Mouse (Mus musculus) T-helper 2 cell (primary cell): ENCODE data around the gene Wdr74.

ENCODE experiments used
- in situ Hi-C: fragments of 300-600 bp; cut with MboI, MseI; formaldehyde crosslinking; loops from one replicate; pipeline ENCODE4 v1.15.1; 2025; ENCODE audit warnings: high pct_unique_total_duplicates

Wdr74 gene

DNA sequence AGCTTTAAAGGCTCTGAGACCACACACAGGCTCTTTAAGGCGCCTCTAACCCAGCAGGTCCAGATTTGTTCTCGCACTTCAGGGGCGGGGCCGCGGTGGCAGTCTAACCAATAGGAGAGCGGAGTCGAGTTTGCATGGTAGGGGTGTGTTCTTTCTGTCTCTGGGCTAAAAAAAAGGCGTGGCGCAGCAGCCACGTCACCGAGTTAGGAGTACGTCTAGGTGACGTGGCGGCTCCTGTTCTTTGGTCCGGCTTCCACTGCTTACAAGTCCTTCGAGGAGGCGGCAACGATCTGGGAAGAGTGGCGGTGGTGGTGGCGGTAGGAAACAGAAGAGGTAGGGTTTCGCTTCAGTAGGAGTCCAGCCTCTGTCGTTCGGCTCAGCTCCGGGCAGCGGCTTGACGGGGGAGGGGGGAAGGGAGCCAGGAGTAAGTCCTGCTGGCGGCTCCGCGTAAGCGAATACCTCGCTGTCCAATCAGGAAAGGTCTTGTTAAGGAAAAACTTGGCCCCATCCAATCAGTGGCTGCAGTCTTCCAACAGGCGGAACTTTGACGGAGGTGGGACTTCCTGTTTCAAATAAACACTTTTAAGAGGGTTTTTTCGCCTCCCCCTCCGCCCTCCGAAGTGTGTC lies 5.7 kb downstream of the Wdr74 start, which contains the start of gene Stx5a:
Stx5a (plus strand) TSS at position 171 of the 627 bp plus-strand sequence.
- in situ Hi-C loops, result loop anchor here (10.0 kb wide), 1 partner anchor 1747 kb away; the partner anchor contains the start of genes Dnajc4, Nudt22 and Trpt1

DNA sequence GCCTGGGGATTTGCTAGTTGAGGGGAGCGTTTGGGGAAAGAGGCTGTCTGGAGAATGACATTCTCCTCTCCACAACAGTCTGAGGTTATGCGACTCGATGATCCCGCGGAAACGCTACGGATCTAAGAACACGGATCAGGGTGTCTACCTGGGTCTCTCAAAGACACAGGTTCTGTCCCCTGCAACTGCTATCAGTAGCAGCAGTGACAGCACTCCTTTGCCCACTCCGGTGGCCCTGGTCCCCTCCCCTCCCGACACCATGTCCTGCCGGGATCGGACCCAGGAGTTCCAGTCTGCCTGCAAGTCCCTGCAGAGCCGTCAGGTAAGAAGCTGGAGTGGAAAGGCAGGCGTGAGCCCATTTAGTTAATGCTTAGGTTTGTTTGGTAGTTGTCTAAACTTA lies 6.5 kb downstream of the Wdr74 start:
- in situ Hi-C loops, result loop anchor here (10.0 kb wide), 1 partner anchor 1747 kb away; the partner anchor contains the start of genes Dnajc4, Nudt22 and Trpt1

DNA sequence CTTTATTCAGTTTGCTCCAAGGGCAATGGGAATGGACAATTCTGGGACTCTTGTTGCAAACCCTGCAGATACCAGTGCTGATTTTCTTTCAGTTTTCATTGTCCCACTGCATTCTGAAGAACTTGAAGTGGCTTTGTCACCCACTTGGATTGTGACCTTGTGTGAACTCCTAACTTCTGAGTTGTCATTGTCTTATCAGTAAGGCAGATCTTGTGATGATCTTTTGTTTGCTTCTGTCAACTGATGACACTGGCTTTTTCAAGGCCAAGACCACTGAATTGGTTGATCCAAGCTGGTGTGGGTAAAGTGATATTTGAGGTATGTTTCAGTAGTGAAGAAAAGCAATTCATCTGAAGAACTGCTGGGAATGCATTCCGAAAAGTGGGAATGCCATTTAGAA lies 9.8 kb downstream of the Wdr74 start:
- in situ Hi-C loops, result loop anchor here (10.0 kb wide), 1 partner anchor 1751 kb away; the partner anchor contains the start of genes Dnajc4, Nudt22 and Trpt1

DNA sequence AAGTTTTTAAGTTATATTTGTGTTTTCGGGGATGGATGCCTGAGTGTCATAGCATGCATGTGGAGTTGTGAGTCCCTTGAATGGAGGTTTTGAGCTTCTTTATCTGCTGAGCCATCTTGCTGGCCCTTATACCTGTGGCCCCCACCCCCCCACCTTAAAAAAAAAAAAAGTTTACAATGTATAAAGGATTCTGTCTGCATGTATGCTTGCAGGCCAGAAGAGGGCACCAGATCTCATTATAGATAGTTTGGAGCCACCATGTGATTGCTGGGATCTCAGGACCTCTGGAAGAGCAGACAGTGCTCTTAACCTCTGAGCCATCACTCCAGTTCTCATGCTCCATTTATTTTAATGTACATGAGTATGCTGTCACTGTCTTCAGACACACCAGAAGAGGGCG lies 11.7 kb downstream of the Wdr74 start:
- in situ Hi-C loops, result loop anchor here (10.0 kb wide), 1 partner anchor 1753 kb away; the partner anchor contains the start of genes Dnajc4, Nudt22 and Trpt1

DNA sequence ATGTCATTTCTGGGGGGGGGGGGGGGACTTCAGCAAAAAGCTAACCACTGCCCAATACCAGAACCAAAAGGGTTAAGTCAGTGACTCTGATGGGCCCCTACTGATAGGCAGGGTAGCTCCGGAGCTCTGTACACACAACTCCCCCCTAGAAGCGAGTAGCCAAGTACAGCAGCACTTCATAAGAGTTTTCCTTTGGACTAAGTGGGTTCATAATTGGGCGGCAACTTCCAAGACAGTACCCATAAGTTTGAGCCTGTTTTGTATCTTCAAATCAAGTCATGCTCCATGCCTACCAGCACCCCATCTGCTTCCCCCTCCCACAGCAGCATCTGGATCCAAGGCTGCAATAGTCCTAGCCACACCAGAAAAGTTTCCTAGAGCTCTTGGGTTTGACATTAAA lies 20.0 kb downstream of the Wdr74 start:
- in situ Hi-C loops, result no loop called here

DNA sequence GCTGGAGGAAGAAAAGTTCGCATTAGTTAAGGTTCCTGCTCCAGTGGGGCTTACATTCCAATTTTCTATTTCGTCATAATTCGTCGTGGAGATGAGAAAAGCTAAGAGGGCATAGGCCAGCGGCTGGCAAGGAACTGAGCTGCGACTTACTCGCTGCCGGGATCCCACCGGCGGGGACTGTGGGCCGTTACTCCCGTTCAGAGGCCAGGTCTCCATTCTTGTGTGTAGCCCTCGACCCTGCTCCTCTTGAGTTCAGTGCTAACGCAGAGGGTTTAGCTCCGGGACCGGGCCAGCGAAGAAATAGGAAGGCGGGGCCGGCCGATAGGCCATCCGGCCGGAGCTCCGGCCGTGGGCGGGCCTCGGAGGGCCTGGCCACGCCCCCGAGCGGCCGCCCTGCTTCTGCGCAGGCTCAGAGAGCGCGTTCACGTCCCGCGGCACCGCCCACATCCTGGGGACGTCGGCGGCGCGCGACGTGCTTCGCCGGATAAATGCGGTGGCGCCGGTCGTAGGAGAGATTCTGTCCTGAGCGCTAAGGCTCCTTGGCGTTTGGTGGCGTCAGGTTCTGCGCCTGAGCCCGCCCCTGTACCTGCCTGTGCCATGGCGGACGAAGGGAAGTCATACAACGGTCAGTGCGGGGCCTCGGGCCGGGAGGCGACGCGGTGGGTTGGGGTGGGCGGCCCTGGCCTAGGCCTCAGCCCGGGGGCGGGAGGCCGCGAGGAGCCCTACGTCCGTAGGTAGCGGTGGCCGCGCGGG lies 21.2 kb downstream of the Wdr74 start, which contains the start of gene Nxf1:
Nxf1 (plus strand) TSS at position 439 of the 753 bp plus-strand sequence.
- in situ Hi-C loops, result no loop called here

DNA sequence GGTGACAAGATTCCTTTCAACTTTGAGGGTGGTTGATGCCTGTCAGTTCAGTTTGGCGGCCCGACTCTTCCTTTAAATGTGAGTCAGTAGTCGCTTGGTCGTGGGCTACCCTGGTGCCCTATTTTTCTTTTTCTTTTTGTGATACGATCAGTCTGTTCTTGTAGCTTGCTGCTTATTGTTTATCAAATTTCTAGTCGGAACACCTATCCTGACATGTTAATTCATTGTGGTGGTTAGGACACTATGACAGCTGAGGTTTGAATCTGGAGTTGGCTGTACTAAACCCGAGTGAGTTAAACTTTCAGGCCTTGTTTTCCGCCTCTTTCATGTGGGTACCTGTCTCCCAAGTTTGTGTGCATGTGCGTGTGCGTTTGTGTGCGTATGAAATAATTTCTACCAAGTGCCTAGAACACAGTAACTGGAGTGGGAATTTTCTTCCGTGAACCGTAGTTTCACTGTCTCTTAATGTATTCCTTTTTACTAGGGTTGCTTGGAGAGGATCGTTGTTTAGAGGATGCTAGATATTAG lies 21.9 kb downstream of the Wdr74 start:
- in situ Hi-C loops, result no loop called here

DNA sequence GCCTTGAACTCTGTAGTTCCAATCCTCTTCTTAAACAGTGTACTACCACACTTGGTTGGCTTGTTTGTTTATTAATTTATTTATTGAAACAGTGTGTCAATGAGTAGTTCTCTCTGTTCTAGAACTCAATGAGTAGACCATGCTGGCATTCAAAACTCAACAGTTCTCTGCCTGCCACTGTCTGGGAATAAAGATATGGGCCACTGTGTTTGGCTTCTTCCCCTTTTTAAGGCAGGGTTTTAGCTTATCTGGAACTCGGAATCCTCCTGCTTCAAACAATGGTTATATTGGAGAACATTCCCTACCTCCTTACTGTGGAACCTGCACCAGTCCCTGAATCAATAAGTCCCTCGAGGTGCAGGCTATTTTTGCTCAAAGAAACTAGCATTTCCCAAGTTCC lies 23.3 kb downstream of the Wdr74 start:
- in situ Hi-C loops, result no loop called here

DNA sequence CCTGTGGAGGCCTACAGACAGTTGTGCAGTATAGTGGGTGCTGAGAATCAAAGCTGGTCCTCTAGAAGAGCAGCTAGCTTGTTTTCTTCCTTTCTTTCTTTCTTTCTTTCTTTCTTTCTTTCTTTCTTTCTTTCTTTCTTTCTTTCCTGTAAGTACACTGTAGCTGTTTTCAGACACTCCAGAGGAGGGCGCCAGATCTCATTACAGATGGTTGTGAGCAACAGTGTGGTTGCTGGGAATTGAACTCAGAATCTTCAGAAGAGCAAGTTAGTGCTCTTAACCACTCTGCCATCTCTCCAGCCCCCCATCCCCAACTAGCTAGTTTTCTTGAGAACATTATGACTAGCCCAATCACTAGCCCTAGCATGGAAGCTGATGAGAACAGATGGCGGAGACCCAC lies 25.1 kb downstream of the Wdr74 start:
- in situ Hi-C loops, result no loop called here

DNA sequence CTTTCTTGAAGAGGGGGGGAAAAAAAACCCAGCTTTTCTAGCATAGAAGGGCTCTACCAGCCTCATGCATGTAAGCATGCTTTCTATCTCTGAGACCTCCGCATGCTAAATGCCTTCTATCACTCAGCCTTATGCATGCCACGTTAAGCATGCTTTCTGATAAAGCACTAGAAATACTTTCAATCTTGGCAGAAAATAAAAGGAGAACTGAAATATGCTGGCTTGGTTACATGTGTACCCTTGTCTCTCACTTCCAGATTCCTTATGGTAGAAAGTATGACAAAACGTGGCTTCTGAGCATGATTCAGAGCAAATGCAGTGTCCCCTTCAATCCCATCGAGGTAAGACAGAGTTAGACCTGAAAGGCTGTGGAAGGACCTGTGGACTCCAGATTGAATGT lies 27.6 kb downstream of the Wdr74 start:
- in situ Hi-C loops, result no loop called here

DNA sequence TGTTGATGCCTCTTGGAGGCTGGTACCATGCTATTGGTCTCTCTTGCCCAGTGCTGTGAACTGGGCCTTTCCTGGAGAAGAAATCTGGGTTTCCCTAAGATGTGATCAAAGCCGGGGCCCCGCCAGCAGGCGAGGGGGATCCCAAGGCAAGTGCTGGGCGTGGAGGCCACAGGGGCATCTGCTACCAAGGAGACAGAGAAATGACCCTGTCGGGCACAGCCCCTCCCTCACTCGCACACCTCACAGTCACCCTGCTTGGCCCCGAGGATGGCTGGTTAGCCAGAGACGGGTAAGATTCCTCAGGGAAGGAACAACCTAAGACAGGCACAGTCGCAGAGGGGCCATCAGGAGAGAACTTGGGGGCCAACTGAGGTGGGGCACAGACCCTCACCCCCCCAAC lies 29.9 kb downstream of the Wdr74 start:
- in situ Hi-C loops, result no loop called here

DNA sequence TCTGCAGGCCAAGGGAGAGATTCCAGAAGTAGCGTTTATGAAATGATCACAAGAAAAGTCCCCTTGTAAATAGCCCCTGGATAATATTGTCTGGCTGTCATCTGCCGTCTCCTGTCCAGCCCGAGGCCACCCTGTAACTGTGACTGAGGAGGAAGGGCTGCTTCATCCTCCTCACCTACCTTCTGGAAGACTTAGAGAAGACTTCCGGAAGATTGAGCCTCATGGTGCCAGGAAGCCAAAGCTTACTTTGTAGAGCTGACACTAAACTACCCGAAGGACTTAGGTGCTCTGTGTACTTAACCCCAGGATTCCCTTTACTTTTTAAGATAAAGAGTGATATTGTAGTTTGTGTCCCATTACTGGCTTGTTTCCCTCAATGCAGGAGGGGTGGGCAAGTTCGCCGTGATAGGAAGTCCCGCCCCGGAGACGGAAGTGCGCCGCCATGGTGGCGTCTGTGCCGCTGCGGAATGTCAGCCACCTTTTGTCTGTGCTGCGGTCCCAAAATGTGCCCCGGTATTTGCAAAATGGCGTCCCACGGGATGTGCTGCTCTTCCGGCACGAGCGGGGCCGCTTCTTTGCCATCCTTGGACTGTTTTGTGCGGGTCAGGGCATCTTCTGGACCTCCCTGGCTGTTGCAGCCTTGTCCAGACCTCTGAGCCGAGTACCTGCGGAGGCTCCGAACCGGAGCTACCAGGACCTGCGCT lies 35.1 kb downstream of the Wdr74 start, which contains the start of gene Tmem223:
Tmem223 (plus strand) TSS at position 430 of the 704 bp plus-strand sequence.
- in situ Hi-C loops, result no loop called here

DNA sequence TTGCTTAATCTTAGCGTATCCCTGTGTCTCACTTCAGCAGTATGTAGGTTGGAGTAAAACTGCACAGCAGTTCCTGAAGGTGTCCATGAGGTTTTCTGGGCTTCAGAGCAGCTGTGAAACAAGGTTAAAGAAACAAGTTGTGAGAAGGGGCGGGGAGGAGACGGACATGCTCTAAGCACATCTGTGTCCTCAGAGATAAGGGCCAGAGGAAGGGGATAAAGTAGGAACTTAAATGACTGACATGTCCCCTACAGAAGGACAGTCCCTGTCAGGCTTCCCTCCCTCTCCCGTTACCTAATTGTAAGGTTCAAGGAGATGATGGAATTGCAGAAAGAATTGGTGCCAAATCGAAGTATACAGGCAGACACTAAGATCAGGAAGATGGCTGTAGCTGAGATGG lies 37.4 kb downstream of the Wdr74 start:
- in situ Hi-C loops, result no loop called here

DNA sequence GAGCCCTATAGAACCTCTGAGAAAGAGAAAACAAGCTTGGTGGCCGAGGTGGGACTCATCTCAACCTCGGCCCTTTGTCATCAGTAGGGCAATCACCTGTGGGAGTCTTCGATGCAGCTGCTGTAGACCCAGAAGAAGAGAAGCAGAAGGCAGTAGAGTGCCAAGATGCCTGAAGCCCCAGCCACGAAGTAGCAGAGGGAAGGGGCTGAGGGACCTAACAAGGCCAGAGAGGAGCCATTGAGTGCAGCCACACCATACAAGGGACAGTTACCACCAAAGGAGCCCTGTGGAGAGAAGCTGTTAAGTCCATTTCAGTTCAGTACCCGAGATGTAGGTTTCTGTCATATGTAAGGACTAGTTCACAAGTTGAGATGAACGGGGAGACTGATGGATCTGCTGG lies 37.8 kb downstream of the Wdr74 start:
- in situ Hi-C loops, result no loop called here

DNA sequence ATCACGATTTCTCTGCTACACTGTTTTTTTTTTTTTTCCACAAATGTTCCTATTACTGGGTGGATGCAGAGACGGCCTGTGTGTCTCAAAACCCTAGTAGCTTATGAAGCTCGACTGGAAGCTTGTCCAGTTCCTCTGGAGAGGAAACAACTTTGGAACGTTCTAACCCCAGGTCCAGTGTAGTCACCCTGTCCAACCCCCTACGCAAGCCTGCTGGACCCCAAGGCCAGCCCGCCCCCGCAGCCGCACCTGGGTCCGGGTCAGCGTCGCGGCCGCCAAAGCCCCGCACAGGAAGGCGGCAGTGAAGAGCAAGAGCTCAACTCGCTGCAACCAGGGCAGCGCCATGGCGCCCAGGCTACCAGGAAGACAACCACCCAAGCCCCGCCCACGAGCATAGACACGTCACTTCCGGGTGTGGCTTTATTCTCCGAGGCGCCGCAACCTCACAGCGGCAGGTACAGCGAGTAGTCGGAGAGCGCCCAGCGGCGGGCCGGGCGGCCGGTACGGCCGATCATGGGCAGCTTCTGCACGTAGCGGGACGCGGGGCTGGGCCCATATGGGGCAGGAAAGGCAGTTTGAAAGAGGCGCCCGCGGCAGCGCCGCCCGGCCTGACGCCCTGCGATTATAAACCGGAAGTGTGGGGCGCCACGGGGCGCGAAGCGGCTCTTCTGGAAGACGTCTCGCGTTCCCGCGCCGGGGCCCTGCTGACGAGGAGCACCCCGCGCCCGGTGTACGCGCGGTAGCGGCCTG lies 38.6 kb downstream of the Wdr74 start, which contains the start of gene Tmem179b:
Tmem179b (minus strand) TSS at position 382 of the 750 bp plus-strand sequence.
- in situ Hi-C loops, result no loop called here

DNA sequence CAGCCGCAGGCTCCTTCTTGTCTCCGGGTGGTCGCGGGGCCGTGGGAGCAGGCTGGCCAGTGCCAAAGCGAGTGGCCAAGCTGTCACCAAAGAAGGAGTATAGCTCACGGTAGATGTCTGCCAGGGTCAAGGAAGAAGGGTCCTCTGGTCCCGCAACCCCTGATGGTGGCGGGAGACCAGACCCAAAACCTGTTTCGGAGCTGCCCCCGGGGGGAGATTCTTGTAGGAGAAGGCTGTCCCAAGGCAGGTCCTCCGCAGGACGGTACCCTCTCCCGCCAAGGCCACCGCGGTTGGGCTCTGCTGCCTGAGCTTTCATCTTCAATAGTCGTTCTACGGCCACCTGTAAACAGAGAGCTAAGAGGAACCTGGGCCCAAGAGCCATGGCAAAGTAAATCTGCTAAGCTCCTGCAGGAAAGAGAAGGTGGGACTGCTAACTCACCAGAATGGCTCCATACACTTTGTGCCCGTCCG lies 39.4 kb downstream of the Wdr74 start:
- in situ Hi-C loops, result no loop called here

DNA sequence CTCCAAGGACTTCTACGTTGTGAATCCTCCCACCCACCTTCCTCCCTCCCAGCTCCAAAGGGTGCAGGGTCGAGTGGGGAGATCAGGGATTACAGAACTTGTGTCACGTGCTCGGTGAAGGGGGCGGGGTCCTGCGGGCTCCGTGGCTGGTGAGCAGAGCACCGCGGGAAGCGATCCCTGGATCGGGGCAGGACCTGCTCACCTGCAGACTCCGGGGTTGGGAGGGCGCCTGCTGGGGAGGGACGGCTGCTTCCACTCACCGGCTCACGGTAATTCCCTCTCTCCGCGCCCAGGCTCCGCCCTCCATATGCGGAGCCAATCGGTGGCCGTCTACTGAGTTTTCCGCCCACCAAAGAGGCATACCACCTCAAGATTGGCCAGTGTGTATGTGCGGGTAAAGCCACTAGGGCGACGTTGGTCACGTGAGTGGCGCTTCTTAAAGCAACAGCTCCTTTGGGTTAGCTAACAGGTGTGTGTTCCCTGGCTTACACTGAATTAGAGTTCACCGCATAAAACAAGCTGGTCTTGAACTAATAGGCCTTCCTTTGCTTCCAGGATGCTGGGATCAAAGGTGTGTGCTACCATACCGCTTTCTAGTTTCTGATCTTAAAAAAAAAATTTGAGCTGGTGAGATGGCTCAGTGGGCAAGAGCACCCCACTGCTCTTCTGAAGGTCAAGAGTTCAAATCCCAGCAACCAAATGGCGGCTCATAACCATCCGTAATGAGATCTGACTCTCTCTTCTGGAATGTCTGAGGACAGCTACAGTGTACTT lies 50.6 kb downstream of the Wdr74 start, which contains the start of gene Taf6l:
Taf6l (minus strand) TSS at position 410 of the 774 bp plus-strand sequence.
- in situ Hi-C loops, result no loop called here

DNA sequence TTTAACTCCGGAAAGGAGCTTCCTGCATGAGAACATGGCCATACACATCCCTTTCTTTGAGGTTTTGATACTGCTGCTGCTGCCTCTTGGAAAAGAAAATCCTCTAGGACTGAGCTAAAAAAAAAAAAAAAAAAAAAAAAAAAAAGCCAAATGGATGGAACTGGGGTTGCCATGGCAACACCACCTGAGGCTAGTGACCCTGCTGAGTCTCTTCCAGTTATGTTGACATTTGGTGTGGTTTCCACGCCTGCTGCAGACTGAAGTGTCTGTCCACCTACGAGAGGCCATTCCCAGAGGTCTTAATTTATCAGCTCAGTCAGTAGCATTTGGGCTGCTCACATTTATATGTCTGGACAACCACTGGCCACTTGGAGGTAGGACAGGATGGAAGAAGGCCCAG lies 52.9 kb downstream of the Wdr74 start:
- in situ Hi-C loops, result no loop called here

DNA sequence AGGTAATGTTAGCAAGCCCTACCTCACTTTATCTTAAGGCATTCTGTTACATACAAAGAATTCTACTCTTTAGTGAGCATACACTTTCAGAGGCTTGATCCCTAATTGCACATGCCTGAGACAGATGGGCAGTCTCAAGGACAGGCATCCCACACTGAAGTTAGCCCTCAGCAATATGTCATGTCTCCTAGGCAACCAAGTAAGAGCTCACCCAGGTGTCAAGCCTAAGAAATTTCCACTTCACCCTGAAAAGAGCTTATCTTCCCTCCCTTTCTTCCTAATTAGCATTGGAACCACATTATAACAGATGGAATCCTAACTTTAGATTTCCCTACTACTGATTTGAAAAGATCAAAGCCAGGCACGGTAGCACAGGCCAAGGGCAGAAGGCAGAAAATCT lies 53.5 kb downstream of the Wdr74 start:
- in situ Hi-C loops, result no loop called here

DNA sequence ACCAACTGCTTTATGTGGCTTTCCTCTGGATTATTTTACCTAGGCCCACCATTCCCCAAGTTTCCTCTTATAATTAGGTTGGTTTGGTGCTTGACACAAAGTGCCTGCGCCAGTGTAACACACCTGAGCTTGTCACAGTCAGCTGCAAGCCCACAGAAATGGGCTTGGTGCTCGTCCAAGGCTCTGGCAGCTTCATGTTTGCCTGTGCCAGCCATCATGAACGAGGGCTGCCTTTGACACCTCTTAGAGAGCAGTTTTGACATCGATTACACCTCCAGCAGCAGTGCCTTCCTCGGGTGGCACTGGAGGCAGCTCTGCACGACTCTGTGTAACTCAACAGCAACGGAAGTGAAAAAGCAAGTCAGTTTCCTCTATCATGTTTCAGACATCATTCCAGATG lies 54.5 kb downstream of the Wdr74 start:
- in situ Hi-C loops, result no loop called here
